Mouse (Mus musculus): ENCODE results near the gene Ccdc169.

Gene Ccdc169

DNA sequence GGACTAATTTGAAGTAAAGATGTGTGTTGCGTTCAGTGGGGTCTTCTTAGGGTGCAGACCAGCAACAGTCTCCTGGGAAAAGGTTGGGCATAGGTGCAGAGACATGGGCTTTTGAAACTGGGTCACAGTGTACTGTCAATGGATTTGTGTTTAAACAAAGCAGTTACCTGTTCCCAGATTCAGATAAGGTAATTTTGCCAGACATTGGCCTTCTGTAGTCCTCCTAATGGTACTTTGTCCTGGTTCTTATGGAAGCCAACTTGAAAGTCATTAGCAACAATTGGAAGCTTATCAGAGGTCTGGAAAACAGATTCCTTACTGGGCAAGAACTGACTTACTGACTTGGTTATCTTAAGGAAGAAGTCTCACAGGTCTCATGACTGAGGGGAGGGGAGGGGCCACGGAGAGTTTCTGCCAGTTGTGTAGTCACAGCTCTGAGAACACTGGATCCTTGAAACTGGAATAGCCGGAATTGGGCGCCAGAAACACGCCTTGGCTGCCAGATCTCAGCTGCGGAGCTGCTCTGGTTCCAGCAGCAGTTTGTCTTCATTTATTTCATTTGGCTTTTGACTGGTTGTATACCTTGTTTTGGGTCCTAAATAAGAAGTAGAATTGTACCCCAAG lies 17.8 kb upstream of the Ccdc169 start:
- DNase-seq (ENCODE audit: low read depth in 2 of 2, low spot score in 2 of 2): no peak

DNA sequence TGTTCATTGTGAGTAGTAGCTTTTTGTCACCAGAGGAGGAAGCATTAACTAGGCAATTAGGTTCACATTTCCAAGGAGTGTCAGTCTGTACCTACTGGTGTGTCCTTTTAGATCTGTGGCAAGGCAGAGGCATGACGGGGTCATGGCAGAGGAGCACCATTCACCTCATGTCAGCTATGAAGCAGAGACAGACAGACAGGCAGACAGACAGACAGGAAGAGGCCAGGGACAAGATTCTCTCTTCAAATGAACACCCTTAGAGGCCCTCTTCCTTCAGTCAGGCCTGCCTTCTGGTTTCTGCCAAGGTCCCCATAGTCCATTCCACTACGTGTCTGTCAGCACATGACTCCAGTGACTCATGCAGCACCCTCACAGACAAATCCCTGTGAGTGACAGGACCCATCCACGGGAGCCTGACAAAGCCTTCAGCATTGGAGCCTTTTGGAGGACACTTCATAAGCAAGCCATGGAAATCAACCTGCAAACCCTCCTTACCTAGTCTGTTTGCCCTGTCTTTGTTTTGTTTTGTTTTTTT lies 14.7 kb upstream of the Ccdc169 start:
- no peak for DNase-seq (ENCODE audit: low read depth in 2 of 2, low spot score in 2 of 2)

- DNase-seq (ENCODE audit: low read depth in 2 of 2, low spot score in 2 of 2): no peak
Measured at GRCm38 (mm10) chr3:55123064-55123463, 14.1 kb upstream of the Ccdc169 start.

DNA sequence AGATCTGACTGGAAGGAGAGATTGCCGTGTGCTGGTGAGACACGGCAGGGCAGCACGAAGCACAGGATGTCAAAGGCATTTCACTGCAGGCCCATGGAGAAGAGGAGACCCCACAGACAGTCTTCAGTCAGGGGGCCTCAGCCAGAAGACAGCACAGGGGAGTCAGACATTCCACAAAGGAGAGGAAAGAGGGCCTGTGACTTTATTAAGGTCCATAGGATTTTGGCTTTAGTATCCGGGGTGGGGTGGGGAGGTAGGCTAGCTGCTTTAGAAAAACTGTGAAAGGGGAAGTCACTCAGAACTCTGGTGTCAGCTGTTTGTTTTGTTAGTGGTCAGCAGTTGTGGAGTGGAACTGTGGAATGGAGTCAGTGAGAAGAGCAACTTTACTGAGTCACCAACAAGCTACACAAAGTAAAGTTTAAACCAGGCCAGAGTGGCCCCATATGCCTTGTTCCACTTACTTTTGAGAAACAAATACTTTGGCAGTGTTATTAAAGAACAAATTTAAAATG lies 7.9 kb upstream of the Ccdc169 start:
- DNase-seq (ENCODE audit: low read depth in 2 of 2, low spot score in 2 of 2): no peak

- DNase-seq (ENCODE audit: low read depth in 2 of 2, low spot score in 2 of 2): no peak
Measured at GRCm38 (mm10) chr3:55131576-55132233, 5.4 kb upstream of the Ccdc169 start.

DNA sequence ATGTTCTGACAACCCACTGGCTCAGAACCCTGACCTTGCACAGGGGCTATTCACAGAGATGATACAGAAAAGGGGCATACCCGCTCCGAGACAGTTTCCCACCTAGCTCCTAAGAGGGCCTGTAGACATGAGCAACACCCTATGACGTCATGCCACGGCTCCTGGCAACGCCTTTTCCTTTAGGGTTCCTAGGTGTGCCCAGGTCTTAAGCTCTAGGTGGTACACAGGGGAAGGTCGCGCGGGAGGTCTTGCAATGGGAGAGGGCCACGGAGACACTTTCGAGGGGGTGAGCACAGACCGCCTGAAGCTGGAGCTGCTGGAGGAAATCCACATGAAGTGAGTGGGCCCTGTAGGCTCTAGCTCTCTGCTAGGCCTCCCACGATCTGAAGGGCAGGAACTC lies 2.7 kb downstream of the Ccdc169 start:
- no peak for DNase-seq (ENCODE audit: low read depth in 2 of 2, low spot score in 2 of 2)

DNA sequence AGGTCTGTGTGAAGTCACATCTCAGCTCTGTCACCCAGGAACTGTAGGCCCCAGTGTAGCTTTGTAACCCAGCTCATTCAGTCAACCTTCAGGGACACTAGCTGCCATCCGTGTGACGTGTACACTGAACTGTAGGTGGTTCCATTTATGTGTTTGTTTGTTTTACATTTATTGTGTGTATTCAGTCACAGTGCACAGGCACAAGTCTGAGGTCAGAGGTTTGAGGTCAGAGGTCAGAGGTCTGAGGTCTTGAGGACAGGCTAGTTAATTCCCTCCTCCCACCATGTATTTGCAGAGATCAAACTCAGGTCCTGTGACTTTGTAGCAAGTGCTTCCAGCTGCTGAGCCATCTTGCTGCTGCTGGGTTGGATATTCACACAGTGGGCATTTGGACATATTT lies 4.3 kb downstream of the Ccdc169 start:
- DNase-seq (ENCODE audit: low read depth in 2 of 2, low spot score in 2 of 2): no peak

DNA sequence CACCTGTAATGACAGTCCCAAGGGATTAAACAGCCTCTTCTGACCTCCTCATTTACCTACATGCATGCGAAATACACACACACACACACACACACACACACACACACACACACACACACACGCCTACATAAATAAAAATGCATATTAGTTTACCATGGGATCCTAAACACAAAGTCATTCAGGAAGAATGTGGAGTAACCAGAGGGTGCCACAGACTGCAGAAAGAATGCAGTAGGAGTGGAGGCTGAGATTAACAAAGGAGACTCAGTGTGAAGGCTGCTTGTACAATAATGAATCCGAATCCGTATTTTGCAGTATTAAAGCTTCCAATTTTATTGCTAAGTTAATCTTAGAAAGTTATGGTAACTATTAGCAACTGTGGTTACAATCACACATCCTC lies 7.8 kb downstream of the Ccdc169 start:
- no peak for DNase-seq (ENCODE audit: low read depth in 2 of 2, low spot score in 2 of 2)

DNA sequence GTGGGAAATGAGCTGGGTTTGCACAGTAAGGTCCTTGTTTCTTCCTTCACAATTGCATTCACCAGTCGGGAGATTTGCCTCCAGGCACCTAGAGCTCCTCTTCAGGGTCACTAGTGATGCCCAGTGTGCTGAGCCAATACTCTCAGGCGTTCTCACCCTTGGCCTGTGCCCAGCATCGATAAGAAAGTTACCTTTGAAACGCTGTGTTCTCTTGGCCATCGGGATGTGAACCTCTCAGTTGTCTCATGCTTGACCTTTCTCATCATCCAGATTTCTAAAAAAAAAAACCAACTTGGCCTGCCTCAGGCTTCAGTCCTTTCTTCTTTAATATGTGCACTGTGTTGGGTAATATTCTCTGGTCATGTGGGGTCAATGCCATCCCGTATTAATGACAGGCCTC lies 9.3 kb downstream of the Ccdc169 start:
- no peak for DNase-seq (ENCODE audit: low read depth in 2 of 2, low spot score in 2 of 2)

DNA sequence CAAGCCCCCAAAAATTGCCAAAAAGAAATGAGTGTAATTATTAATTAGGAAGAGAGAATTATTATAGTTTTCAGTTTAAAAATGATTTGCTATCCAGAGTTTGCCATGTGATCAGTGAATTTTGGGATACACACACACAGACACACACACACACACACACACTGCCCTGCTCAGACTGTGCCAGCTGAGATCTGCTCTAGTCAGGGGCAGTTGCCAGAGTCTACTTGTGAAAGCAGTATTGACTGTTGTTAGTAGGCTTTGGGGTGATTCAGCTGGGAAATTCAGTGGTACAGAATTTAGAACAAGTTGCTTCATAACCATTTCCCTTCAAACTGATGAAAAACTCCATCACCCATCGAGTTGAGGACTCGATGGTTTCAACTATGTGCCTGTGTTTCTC lies 10.0 kb downstream of the Ccdc169 start:
- DNase-seq (ENCODE audit: low read depth in 2 of 2, low spot score in 2 of 2): no peak

DNA sequence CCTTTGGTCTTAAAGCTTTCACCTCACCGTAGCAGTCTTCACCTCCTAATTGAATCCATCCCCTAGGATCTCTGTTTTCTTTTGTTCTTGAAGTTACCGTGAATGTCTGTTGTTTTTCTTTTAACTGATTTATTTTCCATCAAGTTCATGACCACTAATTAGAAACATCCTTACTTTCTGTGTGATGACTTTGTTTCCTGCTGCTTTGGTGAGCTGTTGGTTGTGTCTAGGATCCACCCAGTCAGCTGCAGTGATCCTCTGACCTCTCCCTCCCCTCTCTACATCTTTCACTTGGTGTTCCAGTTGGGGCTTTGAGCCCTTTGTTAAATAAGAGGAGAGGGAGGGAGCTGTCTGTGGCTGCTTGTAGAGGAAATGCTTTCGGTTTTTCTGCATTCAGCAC lies 11.0 kb downstream of the Ccdc169 start:
- DNase-seq (ENCODE audit: low read depth in 2 of 2, low spot score in 2 of 2): no peak

DNA sequence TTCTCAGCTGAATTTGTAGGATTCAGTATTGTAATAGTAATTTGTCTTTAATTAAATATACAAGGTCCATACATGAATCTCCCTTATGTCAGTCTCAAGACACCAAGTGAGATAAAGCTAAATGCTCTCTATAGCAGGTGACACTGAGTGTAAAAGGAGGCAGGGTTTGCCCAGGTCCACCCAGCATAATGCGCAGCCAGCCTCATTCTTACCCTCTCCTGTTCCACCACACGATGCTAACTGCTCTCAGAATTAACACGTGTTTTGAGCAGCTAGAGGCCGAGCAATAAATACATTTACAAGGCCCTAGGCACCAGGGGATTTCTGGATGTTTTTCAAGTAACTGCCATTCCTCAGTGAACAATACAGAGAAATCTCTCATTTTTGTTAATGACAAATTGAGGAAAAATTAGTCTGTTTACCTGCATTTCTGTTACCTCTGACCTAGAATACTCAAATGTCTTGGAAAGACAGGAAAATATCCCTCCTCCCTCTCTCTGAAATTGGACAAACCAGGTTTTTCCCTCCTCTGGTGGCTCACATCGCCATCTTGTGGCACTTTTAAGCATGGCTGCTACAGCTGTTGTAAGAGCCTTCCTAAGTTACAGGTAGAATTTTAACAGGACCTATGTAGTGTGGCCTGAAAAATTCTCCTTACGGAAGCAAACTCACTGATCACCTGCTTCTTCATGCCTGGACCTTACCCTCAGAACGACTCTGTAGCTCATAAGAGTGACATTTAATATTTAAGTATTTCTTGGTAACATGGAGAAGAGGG lies 14.7 kb downstream of the Ccdc169 start:
- DNase-seq (ENCODE audit: low read depth in 2 of 2, low spot score in 2 of 2): no peak

GRCm38 (mm10) chr3:55152673-55153334 lies 15.7 kb downstream of the Ccdc169 start:
- DNase-seq (ENCODE audit: low read depth in 2 of 2, low spot score in 2 of 2): no peak

DNA sequence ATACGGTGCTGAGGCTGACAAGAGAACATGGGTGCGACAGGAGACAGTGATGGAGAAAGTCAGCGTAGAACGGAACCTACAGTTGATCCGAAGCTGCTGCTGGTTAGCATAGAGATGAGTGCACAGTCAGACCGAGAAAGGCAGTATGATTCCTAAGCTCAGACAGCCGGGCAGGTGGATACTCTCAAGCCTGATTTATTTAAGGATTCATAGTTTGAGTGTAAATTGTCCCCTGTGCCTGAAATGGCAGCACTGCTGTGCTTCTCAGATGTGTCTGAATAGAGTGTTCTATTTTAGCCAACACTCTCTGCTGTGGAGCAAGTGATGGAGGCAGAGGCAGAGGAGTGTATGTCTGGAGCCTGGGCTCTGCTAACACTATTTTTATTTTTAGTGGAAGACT lies 17.0 kb downstream of the Ccdc169 start:
- DNase-seq (ENCODE audit: low read depth in 2 of 2, low spot score in 2 of 2): no peak

- no peak for DNase-seq (ENCODE audit: low read depth in 2 of 2, low spot score in 2 of 2)
Measured at GRCm38 (mm10) chr3:55157413-55157812, 20.3 kb downstream of the Ccdc169 start.

GRCm38 (mm10) chr3:55161144-55161543 lies 24.0 kb downstream of the Ccdc169 start:
- no peak for DNase-seq (ENCODE audit: low read depth in 2 of 2, low spot score in 2 of 2)

DNA sequence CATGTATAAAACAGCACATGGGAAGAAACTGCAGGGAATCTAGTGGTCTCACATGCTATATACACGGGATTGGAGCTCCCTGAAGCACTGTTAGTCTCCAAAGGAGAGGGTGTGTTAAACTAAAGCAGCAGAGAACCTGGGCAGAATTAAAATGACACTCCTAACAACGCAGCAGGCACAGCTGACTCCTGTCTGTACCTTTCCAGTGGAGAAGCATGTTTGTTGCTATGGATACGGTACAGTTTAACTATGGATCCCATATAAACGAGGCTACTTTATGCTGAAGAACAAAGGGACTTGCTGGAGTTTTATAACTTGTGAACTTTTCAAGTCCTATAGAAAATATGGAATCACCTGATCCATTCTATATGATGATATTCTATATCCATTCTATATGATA lies 26.4 kb downstream of the Ccdc169 start:
- DNase-seq (ENCODE audit: low read depth in 2 of 2, low spot score in 2 of 2): no peak

DNA sequence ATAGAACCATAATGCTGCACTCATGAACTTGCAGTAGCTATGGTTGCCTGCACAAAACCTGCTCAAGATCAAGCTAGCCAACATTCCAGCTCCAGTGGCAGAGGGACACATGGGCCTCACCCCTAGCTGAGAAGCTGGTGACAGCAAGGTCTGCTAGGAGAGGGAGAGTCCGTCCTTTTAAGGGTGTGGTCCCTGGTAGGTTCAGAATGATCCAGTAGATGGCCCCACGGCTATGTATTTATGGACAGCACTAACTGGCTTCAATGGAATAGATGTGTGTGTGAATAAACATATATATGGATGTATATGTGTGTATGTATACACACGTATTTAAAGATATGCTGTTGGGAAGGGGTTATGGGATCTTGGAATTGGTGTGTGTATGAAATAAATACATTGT lies 35.3 kb downstream of the Ccdc169 start:
- DNase-seq (ENCODE audit: low read depth in 2 of 2, low spot score in 2 of 2): no peak

- no peak for DNase-seq (ENCODE audit: low read depth in 2 of 2, low spot score in 2 of 2)
Measured at GRCm38 (mm10) chr3:55177271-55177670, 40.1 kb downstream of the Ccdc169 start.

DNA sequence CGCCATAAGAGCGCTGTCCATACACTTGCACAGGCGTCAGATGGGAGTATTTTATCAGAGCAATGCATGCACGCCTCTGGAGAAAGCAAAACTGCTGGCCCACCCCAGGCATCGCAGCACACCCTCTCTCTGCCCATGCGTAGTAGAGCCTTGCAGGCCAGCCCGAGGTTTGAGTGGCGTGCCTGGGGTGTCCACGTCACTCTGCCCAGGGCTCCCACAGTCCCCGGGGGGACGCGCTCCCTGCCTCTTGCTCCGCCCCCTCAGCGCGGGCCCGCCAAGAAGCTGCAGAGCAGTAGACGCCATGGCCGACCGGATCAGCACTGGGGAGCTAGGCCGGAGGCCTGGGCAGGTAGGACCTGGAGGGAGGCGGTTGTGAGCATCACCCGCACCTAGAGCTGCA lies 44.6 kb downstream of the Ccdc169 start, which contains the start of gene Sohlh2:
TSS of gene Sohlh2 (plus strand) at position 263 of the 400 bp plus-strand sequence.
- DNase-seq (ENCODE audit: low read depth in 2 of 2, low spot score in 2 of 2): no peak

GRCm38 (mm10) chr3:55191668-55192067 lies 54.5 kb downstream of the Ccdc169 start:
- no peak for DNase-seq (ENCODE audit: low read depth in 2 of 2, low spot score in 2 of 2)
